Mouse (Mus musculus) bone marrow, adult 2 months (tissue): ENCODE measurements at regions not wholly inside any gene's neighbourhood (a gene's known extent, or its start where the extent isn't known, plus 50 kb on each side); places are given as distances from the start of the nearest gene placed in this dataset.

Experiments used
- CTCF ChIP-seq: fragments of 200-500 bp; IDR thresholded peaks from 2 replicates; pipeline ENCODE4 v1.5.1; 2011; ENCODE audit warnings: low read length, control low read depth; ENCODE audit not compliant: control insufficient read depth, insufficient read depth
- POLR2A ChIP-seq: fragments of 200-500 bp; IDR thresholded peaks from 2 replicates; pipeline ENCODE4 v1.6.1; 2011; ENCODE audit warnings: low read depth, mild to moderate bottlenecking, control low read depth, low read length, borderline replicate concordance; ENCODE audit not compliant: control insufficient read depth

- TF ChIP-seq CTCF (no peak), POLR2A (no peak)
These were observed 183.7 kb downstream of the Dad1 start for GRCm38 (mm10) chr14:54070240-54070639.
